Mouse (Mus musculus) urinary bladder, postnatal 25 days (tissue): Measurements from ENCODE around the gene Utrn.

Experiments used
- DNase-seq: peaks from one replicate; pipeline ENCODE4 v3.0.0; 2022; ENCODE audit warnings: low spot score

Utrn gene

GRCm38 (mm10) chr10:12591946-12592345 lies 277.2 kb downstream of the Utrn start:
- DNase-seq = no peak

GRCm38 (mm10) chr10:12588051-12588450 lies 281.1 kb downstream of the Utrn start:
- DNase-seq = no peak

GRCm38 (mm10) chr10:12587318-12587717 lies 281.8 kb downstream of the Utrn start:
- no peak for DNase-seq

- DNase-seq = no peak
Measured at GRCm38 (mm10) chr10:12586825-12587224, 282.3 kb downstream of the Utrn start.

- no peak for DNase-seq
Measured at GRCm38 (mm10) chr10:12586200-12586599, 283.0 kb downstream of the Utrn start.

GRCm38 (mm10) chr10:12583473-12583872 lies 285.7 kb downstream of the Utrn start:
- DNase-seq = no peak

GRCm38 (mm10) chr10:12579048-12579447 lies 290.1 kb downstream of the Utrn start:
- no peak for DNase-seq

- no peak for DNase-seq
Measured at GRCm38 (mm10) chr10:12575849-12576435, 293.2 kb downstream of the Utrn start.

GRCm38 (mm10) chr10:12574760-12575159 lies 294.4 kb downstream of the Utrn start:
- no peak for DNase-seq

- no peak for DNase-seq
Measured at GRCm38 (mm10) chr10:12573601-12574000, 295.6 kb downstream of the Utrn start.

GRCm38 (mm10) chr10:12572759-12573158 lies 296.4 kb downstream of the Utrn start:
- DNase-seq = no peak

- no peak for DNase-seq
Measured at GRCm38 (mm10) chr10:12564425-12564824, 304.7 kb downstream of the Utrn start.

GRCm38 (mm10) chr10:12558810-12559209 lies 310.4 kb downstream of the Utrn start:
- no peak for DNase-seq

GRCm38 (mm10) chr10:12554090-12554718 lies 315.0 kb downstream of the Utrn start:
- DNase-seq = no peak

- DNase-seq = no peak
Measured at GRCm38 (mm10) chr10:12552890-12553278, 316.3 kb downstream of the Utrn start.

- no peak for DNase-seq
Measured at GRCm38 (mm10) chr10:12552196-12552889, 316.8 kb downstream of the Utrn start.

GRCm38 (mm10) chr10:12551735-12552134 lies 317.4 kb downstream of the Utrn start:
- DNase-seq = no peak

- no peak for DNase-seq
Measured at GRCm38 (mm10) chr10:12549945-12550540, 319.1 kb downstream of the Utrn start.

GRCm38 (mm10) chr10:12549261-12549660 lies 319.9 kb downstream of the Utrn start:
- no peak for DNase-seq

- no peak for DNase-seq
Measured at GRCm38 (mm10) chr10:12548616-12549084, 320.5 kb downstream of the Utrn start.

- no peak for DNase-seq
Measured at GRCm38 (mm10) chr10:12547037-12547625, 322.0 kb downstream of the Utrn start.

GRCm38 (mm10) chr10:12545440-12545839 lies 323.7 kb downstream of the Utrn start:
- no peak for DNase-seq
